ENCODE assay signal across 19 mouse cellular contexts in genomic region chr17:90797659-90798288, GRCm38 (mm10).
DNase-seq lines count a peak whose midpoint lies in the region; ATAC-seq and TF ChIP-seq lines count a peak whose summit lies in the region.
"Had no signal": no experiment of that assay in that cellular context is flagged by ENCODE, and none has a peak within 500 bp of the region (broad histone marks: within the 10 kb centered on the region; RNA-seq: fewer than 3 reads in every experiment).

No protein-coding gene starts in this region.

- H3K9me3 ChIP-seq in stomach, postnatal 0 days (ENCODE audit: control insufficient read depth, low read length): no peaks in the 10 kb centered on the region
- H3K9me3 ChIP-seq: limb, embryonic 13.5 days; midbrain, embryonic 12.5 days; neural tube, embryonic 15.5 days had no signal

- TF ChIP-seq EP300 in stomach, postnatal 0 days (optimal IDR thresholded peaks at IDR 0.05): no peak

- no peak overlapping the region for H3K9ac ChIP-seq in stomach, postnatal 0 days (ENCODE audit: low read length)
- H3K9ac ChIP-seq: hindbrain, embryonic 14.5 days; limb, embryonic 13.5 days; midbrain, embryonic 12.5 days; neural tube, embryonic 15.5 days had no signal

- no peak overlapping the region for H3K4me2 ChIP-seq in stomach, postnatal 0 days (replicated peaks; ENCODE audit: low read depth)
- H3K4me2 ChIP-seq: hindbrain, embryonic 14.5 days; limb, embryonic 13.5 days; midbrain, embryonic 12.5 days; neural tube, embryonic 15.5 days had no signal

- no peak for DNase-seq in left cerebral cortex, adult 2 months (ENCODE audit: extremely low spot score in 1 of 2, low spot score in 2 of 2)
- DNase-seq in left cerebral cortex, postnatal 36 days (ENCODE audit: low spot score in 2 of 2): no peak
- DNase-seq in Muller cell, postnatal 12 days (ENCODE audit: inconsistent ontology term): peak; percentile 31
- DNase-seq in stomach, postnatal 0 days (ENCODE audit: low spot score): no peak
- no peak for DNase-seq in gastrocnemius, postnatal 36 days
- DNase-seq in cerebellum, adult 8-10 months: no peak
- no peak for DNase-seq in kidney, adult 11 months
- DNase-seq: cerebellum, postnatal 10 days; embryo, embryonic 11 days; kidney, adult 2 months; kidney, postnatal 14 days had no signal

- intact Hi-C loops in left cerebral cortex, adult 2 months (cut with DNase I): no loop called here
- intact Hi-C loops in left cerebral cortex, postnatal 36 days (cut with DNase I): no loop called here
- intact Hi-C loops in gastrocnemius, postnatal 36 days (cut with DNase I): no loop called here

- H3K36me3 ChIP-seq in stomach, postnatal 0 days (ENCODE audit: control insufficient read depth, insufficient read depth, low read length): no peaks in the 10 kb centered on the region
- H3K36me3 ChIP-seq: limb, embryonic 13.5 days; midbrain, embryonic 12.5 days; neural tube, embryonic 15.5 days had no signal

- no peak for TF ChIP-seq CTCF in left cerebral cortex, adult 2 months (IDR thresholded peaks at IDR 0.05)
- TF ChIP-seq CTCF in stomach, postnatal 0 days (IDR thresholded peaks at IDR 0.05; ENCODE audit: low read depth): no peak

- 82% methylated on average over 2 of the region's 2 CpGs for WGBS in stomach, postnatal 0 days

- H3K4me3 ChIP-seq in left cerebral cortex, adult 2 months: no peak overlapping the region
- H3K4me3 ChIP-seq in stomach, postnatal 0 days (ENCODE audit: low read depth, low read length): no peak overlapping the region
- H3K4me3 ChIP-seq: limb, embryonic 13.5 days; midbrain, embryonic 12.5 days; neural tube, embryonic 15.5 days had no signal

- no peaks in the 10 kb centered on the region for H3K4me1 ChIP-seq in stomach, postnatal 0 days (replicated peaks; ENCODE audit: control insufficient read depth, insufficient read depth)
- H3K4me1 ChIP-seq: midbrain, embryonic 12.5 days; neural tube, embryonic 15.5 days had no signal

- H3K27me3 ChIP-seq in stomach, postnatal 0 days (ENCODE audit: control insufficient read depth, insufficient read depth, low read length): no peaks in the 10 kb centered on the region
- H3K27me3 ChIP-seq: limb, embryonic 13.5 days; midbrain, embryonic 12.5 days; neural tube, embryonic 15.5 days had no signal

- peak overlapping the region; percentile 81 for H3K27ac ChIP-seq in left cerebral cortex, adult 2 months
- 0 out of 2 replicates have a peak overlapping the region, but pooled peaks have one; percentile 8 for H3K27ac ChIP-seq in stomach, postnatal 0 days (replicated peaks)
- H3K27ac ChIP-seq: limb, embryonic 13.5 days; midbrain, embryonic 12.5 days; neural tube, embryonic 15.5 days had no signal

- ATAC-seq in hematopoietic stem cell, adult 5-6 weeks (replicated peaks in 1 of 2; ENCODE audit: insufficient read depth in 1 of 2, low FRiP score in 2 of 2, low TSS enrichment in 1 of 2, low read depth in 1 of 2, poor library complexity in 2 of 2, severe bottlenecking in 2 of 2): peak; percentile 25 to 56; a peak in 3 of 4 replicates
- ATAC-seq in stomach, postnatal 0 days (ENCODE audit: low FRiP score, low TSS enrichment): no peak
- ATAC-seq: activated CD4-positive, CD25-positive, alpha-beta regulatory T cell, adult 4 months; CD4-positive, CD25-positive, alpha-beta regulatory T cell, adult 4 months; forebrain, embryonic 14.5 days had no signal
